Mouse (Mus musculus) CD4-positive helper T cell, adult 2 months (primary cell): ENCODE results near the gene Adgrg7.

Experiments
- DNase-seq: peaks from one replicate; pipeline ENCODE4 v3.0.0-alpha.2; 2012; ENCODE audit warnings: low read depth, missing footprints, low spot score

The Adgrg7 gene

GRCm38 (mm10) chr16:56710071-56710470, 85.6 kb downstream of the Adgrg7 start:
- no peak for DNase-seq

- no peak for DNase-seq
Observed at GRCm38 (mm10) chr16:56705731-56706130, 89.9 kb downstream of the Adgrg7 start.

- no peak for DNase-seq
Observed at GRCm38 (mm10) chr16:56700898-56701297, 94.8 kb downstream of the Adgrg7 start.

GRCm38 (mm10) chr16:56696448-56696847, 99.2 kb downstream of the Adgrg7 start:
- no peak for DNase-seq

GRCm38 (mm10) chr16:56690715-56691114, 104.9 kb downstream of the Adgrg7 start:
- DNase-seq: no peak

GRCm38 (mm10) chr16:56686747-56687146, 108.9 kb downstream of the Adgrg7 start:
- DNase-seq: no peak

DNA sequence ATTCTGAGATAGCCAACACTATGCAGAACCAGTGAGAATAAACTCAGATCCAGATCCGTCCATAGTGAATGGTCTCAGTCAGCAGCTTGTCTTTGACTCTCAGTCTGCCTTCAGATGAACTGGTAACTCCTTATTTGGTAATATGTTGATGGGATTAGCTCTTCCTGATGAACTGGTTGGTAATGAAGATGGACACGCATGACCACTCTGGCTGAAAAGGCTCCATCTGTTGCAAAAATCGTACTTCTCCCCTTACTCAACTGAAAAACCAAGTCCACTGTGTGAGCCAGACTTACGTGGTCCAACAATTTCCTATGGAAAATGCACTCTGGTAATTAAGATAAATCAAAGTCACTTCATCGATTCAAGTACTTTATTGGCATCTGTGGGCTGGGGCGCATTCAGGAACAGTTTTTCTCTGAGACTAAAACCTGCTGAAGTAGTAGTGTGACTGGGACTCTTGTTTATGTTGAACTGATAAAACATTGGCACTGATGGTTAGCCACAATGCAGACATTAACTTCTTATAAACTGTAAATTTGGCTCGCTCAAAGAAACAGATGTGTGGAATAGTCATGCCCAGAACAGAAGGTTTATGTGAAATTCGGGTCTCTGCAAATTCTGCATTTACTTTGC, 114.5 kb downstream of the Adgrg7 start:
- DNase-seq: no peak

DNA sequence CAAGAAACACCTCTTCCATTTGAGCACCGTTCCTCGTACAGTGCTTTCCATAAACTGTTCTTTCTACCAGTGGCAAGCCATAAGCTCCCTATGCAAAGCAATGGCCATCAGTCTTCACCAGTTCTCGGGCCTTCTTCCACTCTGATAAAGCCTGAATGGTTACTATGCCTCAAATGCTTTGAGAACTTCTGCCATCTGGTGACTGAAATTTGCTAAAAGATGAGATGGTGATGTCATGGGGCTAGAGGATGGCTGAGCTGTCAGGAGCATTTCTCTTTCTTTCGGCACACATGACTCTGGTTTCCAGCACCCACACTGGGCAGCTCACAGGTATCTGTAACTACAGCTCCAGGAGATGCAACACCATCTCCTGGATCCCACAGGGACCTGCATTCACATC, 118.5 kb downstream of the Adgrg7 start:
- DNase-seq: no peak
